Mouse (Mus musculus) CD8-positive naive resting alpha-beta T cell, adult 57 days (primary cell): ENCODE results near the gene Dtwd1. TPM values are rescaled to one million over a fixed set of nuclear protein-coding genes. Genes with fewer than 3 reads are reported as not detected.

Source experiments
- total RNA-seq: library from RNA; stranded (reverse); gene quantifications from one replicate; pipeline ENCODE4 v1.2.4, GENCODE M21; 2023

Gene Dtwd1
- total RNA-seq, result 4.9 TPM

DNA sequence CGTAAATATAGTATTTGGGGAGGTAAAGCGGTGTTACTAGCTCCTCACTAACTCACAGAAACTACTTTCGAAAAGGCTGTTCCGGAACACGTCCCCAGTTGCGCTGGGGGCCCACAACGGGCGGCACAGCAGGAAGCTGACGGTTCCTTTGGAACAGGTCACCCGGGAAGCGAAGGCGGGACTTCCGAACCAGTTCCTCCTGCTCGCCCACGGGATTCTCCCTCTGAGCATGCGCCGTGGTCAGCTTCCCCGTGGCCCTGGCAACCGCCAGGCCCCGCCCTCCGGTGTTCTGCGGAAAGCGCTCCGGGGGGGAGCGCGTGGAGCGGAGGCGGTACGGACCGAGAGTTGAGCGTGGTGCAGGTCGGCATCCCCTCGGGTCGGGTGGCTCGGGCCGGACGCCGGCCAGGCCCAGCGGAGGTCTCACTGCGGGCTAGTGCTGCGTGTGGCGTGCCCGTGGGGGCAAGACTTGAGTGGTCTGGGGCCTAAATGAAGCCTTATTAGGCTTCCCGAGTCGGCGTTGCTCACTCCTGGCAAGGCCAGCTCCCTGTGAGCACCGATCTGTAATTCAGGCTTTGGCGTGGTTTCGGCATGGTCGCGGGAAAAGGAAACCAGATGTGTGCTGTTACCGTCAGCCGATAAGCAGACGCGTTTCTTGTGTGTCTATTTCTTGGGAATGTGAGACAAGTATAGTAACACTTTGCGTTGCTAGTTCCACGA, at the start of gene Dtwd1, which contains the start of gene Fam227b:
Dtwd1 (plus strand) TSS at position 287 of the 717 bp plus-strand sequence.
Fam227b (minus strand) TSS at position 150 of the 717 bp plus-strand sequence.

DNA sequence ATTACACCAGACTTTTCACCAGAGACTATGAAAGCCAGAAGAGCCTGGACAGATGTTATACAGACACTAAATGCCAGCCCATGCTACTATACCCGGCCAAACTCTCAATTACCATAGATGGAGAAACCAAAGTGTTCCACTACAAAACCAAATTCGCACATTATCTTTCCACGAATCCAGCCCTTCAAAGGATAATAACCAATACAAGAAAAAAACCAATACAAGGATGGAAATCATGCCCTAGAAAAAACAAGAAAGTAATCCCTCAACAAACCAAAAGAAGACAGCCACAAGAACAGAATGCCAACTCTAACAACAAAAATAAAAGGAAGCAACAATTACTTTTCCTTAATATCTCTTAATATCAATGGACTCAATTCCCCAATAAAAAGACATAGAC, 62.9 kb downstream of the Dtwd1 start, which contains the start of gene Gm17555:
Gm17555 (plus strand) TSS at position 301 of the 400 bp plus-strand sequence.

Other genes starting within 250 kb of the Dtwd1 start
- 0.70 TPM for gene Fgf7, start 117.5 kb upstream of the Dtwd1 start, total RNA-seq
- gene Fam227b, start 137 bp upstream of the Dtwd1 start, total RNA-seq, result not detected
- gene Gm17555, start 63.0 kb downstream of the Dtwd1 start, total RNA-seq, result not detected